11 mouse cellular contexts compared by ENCODE assay signal in the genomic region with DNA sequence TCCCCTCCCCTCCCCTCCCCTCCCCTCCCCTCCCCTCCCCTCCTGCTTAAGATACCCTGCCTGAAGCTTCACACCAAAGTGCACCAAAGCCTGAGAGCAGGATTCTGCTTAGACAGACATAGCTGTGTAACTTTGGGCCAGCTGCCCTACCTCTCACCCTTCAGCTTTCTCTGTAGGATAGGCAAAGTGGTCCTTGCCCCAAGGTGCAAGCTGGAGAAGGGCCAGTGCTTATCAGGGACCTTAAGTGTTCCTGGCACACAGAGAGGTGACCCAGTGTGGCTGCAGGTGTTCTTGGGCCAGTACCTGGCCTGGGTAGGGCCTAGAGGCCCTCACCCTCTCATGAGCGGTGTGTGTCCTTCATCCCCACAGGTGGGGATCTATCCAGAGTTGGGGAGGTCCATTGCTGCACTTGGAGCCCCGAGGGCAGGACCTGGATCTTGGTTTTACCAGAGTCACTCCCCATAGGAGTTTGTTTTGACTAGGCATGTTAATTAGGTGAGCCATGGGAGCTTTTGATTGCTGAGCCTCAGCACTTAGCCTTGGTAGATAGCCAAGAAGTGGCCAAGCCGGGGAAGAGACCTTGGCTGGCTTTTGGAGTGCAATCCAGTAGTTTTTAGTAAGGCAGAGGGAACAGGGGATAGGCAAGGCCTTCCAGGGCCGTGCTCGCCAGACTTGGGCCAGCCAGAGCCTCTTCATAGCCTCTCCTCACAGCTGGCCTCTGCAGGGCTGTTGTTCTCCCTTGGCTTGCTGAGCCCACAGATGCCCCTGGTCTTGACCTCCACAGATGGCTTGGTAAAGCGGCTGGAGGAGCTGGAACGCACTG. TPM values are rescaled to one million over a fixed set of nuclear protein-coding genes. Genes with fewer than 3 reads are reported as not detected.
DNase-seq lines count a peak whose midpoint lies in the region; ATAC-seq lines count a peak whose summit lies in the region.
"Had no signal": no experiment of that assay in that cellular context is flagged by ENCODE, and none has a peak within 500 bp of the region (broad histone marks: within the 10 kb centered on the region; RNA-seq: fewer than 3 reads in every experiment).

No protein-coding gene starts in this region.

- no peaks in the 10 kb centered on the region for H3K4me1 ChIP-seq in embryonic facial prominence, embryonic 14.5 days (ENCODE audit: control insufficient read depth, insufficient read depth, low read length)

- H3K9ac ChIP-seq in embryonic facial prominence, embryonic 14.5 days (ENCODE audit: low read depth, low read length): peak overlapping the region; percentile 35; the same call in 1 of the 2 replicates

- H3K4me3 ChIP-seq in embryonic facial prominence, embryonic 14.5 days (ENCODE audit: low read depth, low read length): no peak overlapping the region

- no peaks in the 10 kb centered on the region for H3K9me3 ChIP-seq in embryonic facial prominence, embryonic 14.5 days (ENCODE audit: control insufficient read depth, low read length)

- no peaks in the 10 kb centered on the region for H3K27me3 ChIP-seq in embryonic facial prominence, embryonic 14.5 days (replicated peaks; ENCODE audit: control insufficient read depth, insufficient read depth, low read length)

- no peak overlapping the region for H3K4me2 ChIP-seq in embryonic facial prominence, embryonic 14.5 days (ENCODE audit: low read depth, low read length)
- H3K4me2 ChIP-seq: liver, embryonic 11.5 days had no signal

- peaks cover 70% of the 10 kb centered on the region for H3K36me3 ChIP-seq in embryonic facial prominence, embryonic 14.5 days (ENCODE audit: control insufficient read depth, insufficient read depth, low read length)

- ATAC-seq in embryonic facial prominence, embryonic 14.5 days (ENCODE audit: low read depth): no peak
- ATAC-seq: activated CD4-positive, CD25-positive, alpha-beta regulatory T cell, adult 4 months had no signal

- WGBS in embryonic facial prominence, embryonic 14.5 days: 70% methylated on average over 7 of the region's 7 CpGs

- no peak overlapping the region for H3K27ac ChIP-seq in embryonic facial prominence, embryonic 14.5 days (replicated peaks; ENCODE audit: low read depth, low read length)

- DNase-seq in heart, adult 18-20 months: peak; percentile 49 to 55
- no peak for DNase-seq in heart, adult 8-10 months (ENCODE audit: low spot score)
- DNase-seq in Muller cell, postnatal 12 days (ENCODE audit: inconsistent ontology term): peak; percentile 30
- no peak for DNase-seq in embryonic facial prominence, embryonic 14.5 days (ENCODE audit: low spot score)
- DNase-seq in kidney, postnatal 36 days: peak; percentile 52 to 61
- no peak for DNase-seq in urinary bladder, postnatal 25 days (ENCODE audit: low spot score)
- no peak for DNase-seq in embryo, embryonic 10 days (ENCODE audit: low spot score)
- DNase-seq in cerebellum, postnatal 4 days (ENCODE audit: low spot score in 2 of 2): no peak
- DNase-seq: thymus, postnatal 14 days had no signal

RNA-seq across cellular contexts. Expression of gene Slc16a8, which starts 10.3 kb away (rescaled TPM):
- under 1 TPM; 0.50 to 0.64 TPM for total RNA-seq in heart, adult 18-20 months (2021)
- total RNA-seq in heart, adult 8-10 months (2022): under 1 TPM; 0.46 to 0.78 (median 0.59) TPM
- 0.28 and 0.29 TPM in 2 replicates for polyA plus RNA-seq in embryonic facial prominence, embryonic 14.5 days (2014; fragmentation: Nextera tagmentation; extraction: Ambion mirVana)
- polyA plus RNA-seq: activated CD4-positive, CD25-positive, alpha-beta regulatory T cell, adult 4 months had no signal

RNA-seq across cellular contexts. Expression of gene Gm49486, which starts 15.1 kb away (rescaled TPM):
- total RNA-seq in heart, adult 18-20 months (2021): 1 to 10 TPM; 1.2 to 1.3 TPM
- 1 to 10 TPM in 3 of 4 experiments, under 1 TPM in 1; 0.63 to 1.5 (median 1.1) TPM for total RNA-seq in heart, adult 8-10 months (2022)
- polyA plus RNA-seq in embryonic facial prominence, embryonic 14.5 days (2014; fragmentation: Nextera tagmentation; extraction: Ambion mirVana): 1.1 TPM in 2 replicates

RNA-seq across cellular contexts. Expression of gene Pick1, which starts 15.3 kb away (rescaled TPM):
- total RNA-seq in heart, adult 18-20 months (2021): 10 to 100 TPM; 22.4 to 22.8 TPM
- total RNA-seq in heart, adult 8-10 months (2022): 10 to 100 TPM; 23.5 to 29.8 (median 27.3) TPM
- polyA plus RNA-seq in embryonic facial prominence, embryonic 14.5 days (2014; fragmentation: Nextera tagmentation; extraction: Ambion mirVana): 18.1 and 21.3 TPM in 2 replicates

RNA-seq across cellular contexts. Expression of gene Baiap2l2, which starts 41.1 kb away (rescaled TPM):
- total RNA-seq in heart, adult 18-20 months (2021): under 1 TPM; 0.13 to 0.25 TPM
- 1 to 10 TPM in 1 of 4 experiments, under 1 TPM in 1, not detected in 2; 0.54 to 1.3 TPM for total RNA-seq in heart, adult 8-10 months (2022)
- 5.6 and 6.9 TPM in 2 replicates for polyA plus RNA-seq in embryonic facial prominence, embryonic 14.5 days (2014; fragmentation: Nextera tagmentation; extraction: Ambion mirVana)

Comparison
In these comparisons a context has a peak if more than half of its experiments do, and no peak if none do; other contexts are left out.
1. DNase-seq: peak in heart, adult 18-20 months (2 of 2), Muller cell, postnatal 12 days (single experiment) and kidney, postnatal 36 days (2 of 2); none in heart, adult 8-10 months (single experiment), embryonic facial prominence, embryonic 14.5 days (single experiment), urinary bladder, postnatal 25 days (single experiment), embryo, embryonic 10 days (single experiment) and cerebellum, postnatal 4 days (0 of 2).